Mouse (Mus musculus): ENCODE measurements around the gene Dock8. TPM values are rescaled to one million over a fixed set of nuclear protein-coding genes. Genes with fewer than 3 reads are reported as not detected.

Gene Dock8
- total and polyA plus RNA-seq, 3 experiments, result 16.1 to 30.1 TPM; not detected in 1

- no peaks in the 10 kb centered on the region for H3K36me3 ChIP-seq (ENCODE audit: control insufficient read depth in 1 of 2, insufficient read depth in 2 of 2, low read length in 2 of 2)
- TF ChIP-seq ZMIZ1 (IDR thresholded peaks at IDR 0.05; ENCODE audit: low read depth, low read length), result no peak
- TF ChIP-seq POLR2AphosphoS2 (IDR thresholded peaks at IDR 0.05; ENCODE audit: low read length), result no peak
- TF ChIP-seq CHD1 (IDR thresholded peaks at IDR 0.05; ENCODE audit: low read depth, low read length), result no peak
- no peak for TF ChIP-seq EP300 (IDR thresholded peaks at IDR 0.05; ENCODE audit: low read depth in 1 of 2, low read length in 2 of 2)
- no peak for TF ChIP-seq MXI1 (IDR thresholded peaks at IDR 0.05; ENCODE audit: low read depth, low read length)
- no peak for TF ChIP-seq RCOR1 (IDR thresholded peaks at IDR 0.05; ENCODE audit: low read depth, low read length)
- no peak for TF ChIP-seq UBTF (IDR thresholded peaks at IDR 0.05; ENCODE audit: borderline replicate concordance, insufficient read depth, low read depth, low read length)
- no peak for TF ChIP-seq BHLHE40 (IDR thresholded peaks at IDR 0.05; ENCODE audit: borderline replicate concordance, low read depth, low read length)
- TF ChIP-seq SIN3A (IDR thresholded peaks at IDR 0.05; ENCODE audit: low read length), result no peak
- TF ChIP-seq ZKSCAN1 (IDR thresholded peaks at IDR 0.05; ENCODE audit: low read depth, low read length), result no peak
- DNase-seq (ENCODE audit: low read depth, low spot score), result no peak
- H3K9me3 ChIP-seq (replicated peaks; ENCODE audit: insufficient read depth, low read length), result no peaks in the 10 kb centered on the region
- no peaks in the 10 kb centered on the region for H3K27me3 ChIP-seq (ENCODE audit: control insufficient read depth in 1 of 2, insufficient read depth in 2 of 2, low read length in 2 of 2)
- H3K4me3 ChIP-seq (ENCODE audit: control insufficient read depth in 1 of 2, insufficient read depth in 1 of 2, low read depth in 2 of 2, low read length in 2 of 2), result no peak overlapping the region
- no peaks in the 10 kb centered on the region for H3K79me2 ChIP-seq (ENCODE audit: control insufficient read depth, insufficient read depth, low read length, poor library complexity)
- H3K9ac ChIP-seq (ENCODE audit: control insufficient read depth, low read depth, low read length, poor library complexity, severe bottlenecking), result no peak overlapping the region
- no peaks in the 10 kb centered on the region for H3K4me1 ChIP-seq (ENCODE audit: control insufficient read depth in 1 of 2, insufficient read depth in 2 of 2, low read length in 2 of 2)
- H3K27ac ChIP-seq (ENCODE audit: control insufficient read depth, low read depth, low read length), result no peak overlapping the region
Observed at GRCm38 (mm10) chr19:25247858-25248552, 248.7 kb downstream of the Dock8 start.

DNA sequence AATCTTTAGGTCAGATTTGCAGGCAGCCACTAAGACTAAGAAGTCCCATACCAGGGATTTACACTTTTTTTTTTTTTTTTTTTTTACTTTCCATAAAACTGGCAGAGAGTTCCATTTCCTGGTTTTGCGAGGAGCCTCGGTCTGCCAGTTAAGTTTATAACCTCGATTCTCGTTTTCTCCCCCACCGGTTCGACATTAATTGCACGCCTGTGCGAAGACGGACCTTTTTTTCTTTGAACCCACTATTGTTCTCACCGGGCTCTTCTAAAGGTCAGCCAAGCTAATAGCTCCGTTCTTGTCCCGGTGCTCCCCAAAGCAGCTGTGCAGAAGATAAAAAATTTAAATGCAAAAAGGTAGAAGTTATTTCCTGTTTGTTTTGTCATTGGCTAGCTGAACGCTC is 249.9 kb downstream of the Dock8 start:
- TF ChIP-seq UBTF (IDR thresholded peaks at IDR 0.05; ENCODE audit: borderline replicate concordance, insufficient read depth, low read depth, low read length) (no peak), GABPA (IDR thresholded peaks at IDR 0.05; ENCODE audit: low read depth, low read length) (no peak), E2F4 (IDR thresholded peaks at IDR 0.05; ENCODE audit: borderline replicate concordance, low read depth, low read length) (no peak), CTCF (IDR thresholded peaks at IDR 0.05 in 2 of 3, conservative IDR thresholded peaks at IDR 0.05 in 1 of 3; ENCODE audit: control insufficient read depth in 1 of 3, insufficient read depth in 1 of 3, low read depth in 2 of 3, low read length in 3 of 3, poor library complexity in 1 of 3, severe bottlenecking in 1 of 3) (no peak), MYB (IDR thresholded peaks at IDR 0.05; ENCODE audit: low read depth, low read length) (no peak), ZKSCAN1 (IDR thresholded peaks at IDR 0.05; ENCODE audit: low read depth, low read length) (no peak)

More for the DNA sequence above, 249.9 kb downstream of the Dock8 start:
- H3K4me1 ChIP-seq (ENCODE audit: control insufficient read depth in 1 of 2, insufficient read depth in 2 of 2, low read length in 2 of 2), result no peaks in the 10 kb centered on the region
- H3K79me2 ChIP-seq (ENCODE audit: control insufficient read depth, insufficient read depth, low read length, poor library complexity), result no peaks in the 10 kb centered on the region
- H3K4me3 ChIP-seq (ENCODE audit: control insufficient read depth in 1 of 2, insufficient read depth in 1 of 2, low read depth in 2 of 2, low read length in 2 of 2), result no peak overlapping the region
- H3K9me3 ChIP-seq (replicated peaks; ENCODE audit: insufficient read depth, low read length), result no peaks in the 10 kb centered on the region
- H3K27me3 ChIP-seq (ENCODE audit: control insufficient read depth in 1 of 2, insufficient read depth in 2 of 2, low read length in 2 of 2), result no peaks in the 10 kb centered on the region
- no peak for DNase-seq (ENCODE audit: low read depth, low spot score)
- H3K9ac ChIP-seq (ENCODE audit: control insufficient read depth, low read depth, low read length, poor library complexity, severe bottlenecking), result no peak overlapping the region
- no peaks in the 10 kb centered on the region for H3K36me3 ChIP-seq (ENCODE audit: control insufficient read depth in 1 of 2, insufficient read depth in 2 of 2, low read length in 2 of 2)
- no peak overlapping the region for H3K27ac ChIP-seq (ENCODE audit: control insufficient read depth, low read depth, low read length)

All from MEL (cell line).